Mouse (Mus musculus): ENCODE measurements around the gene Rap2c. TPM values are rescaled to one million over a fixed set of nuclear protein-coding genes. Genes with fewer than 3 reads are reported as not detected.

The Rap2c gene
- polyA plus RNA-seq, 2 experiments: 8.2 to 9.9 TPM

- no peak for ATAC-seq (ENCODE audit: insufficient read depth)
- Histone ChIP-seq H3K36me3 (replicated peaks; ENCODE audit: control insufficient read depth, insufficient read depth, low read depth) (no peaks in the 10 kb centered on the region), H3K9me3 (ENCODE audit: control insufficient read depth, low read length) (no peaks in the 10 kb centered on the region), H3K27me3 (ENCODE audit: control insufficient read depth, insufficient read depth, low read length) (no peaks in the 10 kb centered on the region), H3K9ac (replicated peaks) (no peak overlapping the region), H3K4me3 (ENCODE audit: insufficient read depth in 1 of 2, low read depth in 2 of 2, low read length in 2 of 2) (no peak overlapping the region), H3K4me1 (replicated peaks; ENCODE audit: control insufficient read depth in 2 of 2, insufficient read depth in 2 of 2, low read length in 1 of 2) (no peaks in the 10 kb centered on the region), H3K4me2 (ENCODE audit: low read depth) (no peak overlapping the region), H3K27ac (no peak overlapping the region)
- 42% methylated on average over 4 of the region's 4 CpGs for WGBS (ENCODE audit: insufficient replicate concordance)
- no peak for TF ChIP-seq EP300 (IDR thresholded peaks at IDR 0.05; ENCODE audit: low read depth)
- no peak for DNase-seq (ENCODE audit: low read depth in 3 of 3, low spot score in 3 of 3)
Observed at GRCm38 (mm10) chrX:51060220-51060619, 42.4 kb upstream of the Rap2c start.

GRCm38 (mm10) chrX:51058741-51059140, 40.9 kb upstream of the Rap2c start:
- ATAC-seq (ENCODE audit: insufficient read depth): no peak
- Histone ChIP-seq H3K4me1 (replicated peaks; ENCODE audit: control insufficient read depth in 2 of 2, insufficient read depth in 2 of 2, low read length in 1 of 2) (no peaks in the 10 kb centered on the region), H3K4me2 (ENCODE audit: low read depth) (no peak overlapping the region), H3K9me3 (ENCODE audit: control insufficient read depth, low read length) (no peaks in the 10 kb centered on the region), H3K27me3 (ENCODE audit: control insufficient read depth, insufficient read depth, low read length) (no peaks in the 10 kb centered on the region), H3K27ac (no peak overlapping the region), H3K36me3 (replicated peaks; ENCODE audit: control insufficient read depth, insufficient read depth, low read depth) (no peaks in the 10 kb centered on the region), H3K4me3 (ENCODE audit: insufficient read depth in 1 of 2, low read depth in 2 of 2, low read length in 2 of 2) (no peak overlapping the region), H3K9ac (replicated peaks) (no peak overlapping the region)
- DNase-seq (ENCODE audit: low read depth in 3 of 3, low spot score in 3 of 3): no peak
- 61% methylated on average over 4 of the region's 4 CpGs for WGBS (ENCODE audit: insufficient replicate concordance)
- no peak for TF ChIP-seq CTCF (IDR thresholded peaks at IDR 0.05; ENCODE audit: low read depth)
- no peak for TF ChIP-seq EP300 (IDR thresholded peaks at IDR 0.05; ENCODE audit: low read depth)

- H3K4me1 ChIP-seq (replicated peaks; ENCODE audit: control insufficient read depth in 2 of 2, insufficient read depth in 2 of 2, low read length in 1 of 2): no peaks in the 10 kb centered on the region
- H3K27ac ChIP-seq: no peak overlapping the region
- ATAC-seq (ENCODE audit: insufficient read depth): no peak
- no peak overlapping the region for H3K4me2 ChIP-seq (ENCODE audit: low read depth)
- no peak overlapping the region for H3K9ac ChIP-seq (replicated peaks)
- 62% methylated on average over 5 of the region's 5 CpGs for WGBS (ENCODE audit: insufficient replicate concordance)
- no peak for DNase-seq (ENCODE audit: low read depth in 3 of 3, low spot score in 3 of 3)
- no peaks in the 10 kb centered on the region for H3K36me3 ChIP-seq (replicated peaks; ENCODE audit: control insufficient read depth, insufficient read depth, low read depth)
- H3K9me3 ChIP-seq (ENCODE audit: control insufficient read depth, low read length): no peaks in the 10 kb centered on the region
- TF ChIP-seq CTCF (IDR thresholded peaks at IDR 0.05; ENCODE audit: low read depth) (no peak), EP300 (IDR thresholded peaks at IDR 0.05; ENCODE audit: low read depth) (no peak)
- no peaks in the 10 kb centered on the region for H3K27me3 ChIP-seq (ENCODE audit: control insufficient read depth, insufficient read depth, low read length)
- no peak overlapping the region for H3K4me3 ChIP-seq (ENCODE audit: insufficient read depth in 1 of 2, low read depth in 2 of 2, low read length in 2 of 2)
Observed at GRCm38 (mm10) chrX:51058317-51058716, 40.5 kb upstream of the Rap2c start.

- ATAC-seq (ENCODE audit: insufficient read depth): no peak
- 43% methylated on average over 3 of the region's 3 CpGs for WGBS (ENCODE audit: insufficient replicate concordance)
Observed at GRCm38 (mm10) chrX:51051680-51052461, 34.1 kb upstream of the Rap2c start.

GRCm38 (mm10) chrX:51035678-51036209, 17.9 kb upstream of the Rap2c start:
- Histone ChIP-seq H3K9ac (replicated peaks) (no peak overlapping the region), H3K36me3 (replicated peaks; ENCODE audit: control insufficient read depth, insufficient read depth, low read depth) (no peaks in the 10 kb centered on the region), H3K27me3 (ENCODE audit: control insufficient read depth, insufficient read depth, low read length) (no peaks in the 10 kb centered on the region), H3K27ac (no peak overlapping the region), H3K9me3 (ENCODE audit: control insufficient read depth, low read length) (no peaks in the 10 kb centered on the region), H3K4me2 (ENCODE audit: low read depth) (no peak overlapping the region), H3K4me1 (replicated peaks; ENCODE audit: control insufficient read depth in 2 of 2, insufficient read depth in 2 of 2, low read length in 1 of 2) (no peaks in the 10 kb centered on the region), H3K4me3 (ENCODE audit: insufficient read depth in 1 of 2, low read depth in 2 of 2, low read length in 2 of 2) (no peak overlapping the region)
- no peak for TF ChIP-seq EP300 (IDR thresholded peaks at IDR 0.05; ENCODE audit: low read depth)
- ATAC-seq (ENCODE audit: insufficient read depth): no peak
- DNase-seq (ENCODE audit: low read depth in 3 of 3, low spot score in 3 of 3): no peak
- 35% methylated on average over 7 of the region's 7 CpGs for WGBS (ENCODE audit: insufficient replicate concordance)

More at GRCm38 (mm10) chrX:51051680-51052461, 34.1 kb upstream of the Rap2c start:
- no peak overlapping the region for H3K4me3 ChIP-seq (ENCODE audit: insufficient read depth in 1 of 2, low read depth in 2 of 2, low read length in 2 of 2)
- no peak for DNase-seq (ENCODE audit: low read depth in 3 of 3, low spot score in 3 of 3)
- H3K9ac ChIP-seq (replicated peaks): no peak overlapping the region
- no peaks in the 10 kb centered on the region for H3K27me3 ChIP-seq (ENCODE audit: control insufficient read depth, insufficient read depth, low read length)
- no peaks in the 10 kb centered on the region for H3K4me1 ChIP-seq (replicated peaks; ENCODE audit: control insufficient read depth in 2 of 2, insufficient read depth in 2 of 2, low read length in 1 of 2)
- H3K9me3 ChIP-seq (ENCODE audit: control insufficient read depth, low read length): no peaks in the 10 kb centered on the region
- H3K4me2 ChIP-seq (ENCODE audit: low read depth): no peak overlapping the region
- H3K36me3 ChIP-seq (replicated peaks; ENCODE audit: control insufficient read depth, insufficient read depth, low read depth): no peaks in the 10 kb centered on the region
- no peak overlapping the region for H3K27ac ChIP-seq
- TF ChIP-seq CTCF (IDR thresholded peaks at IDR 0.05; ENCODE audit: low read depth): no peak
- TF ChIP-seq EP300 (IDR thresholded peaks at IDR 0.05; ENCODE audit: low read depth): no peak
